Mouse (Mus musculus): ENCODE measurements around the gene Bend6. TPM values are rescaled to one million over a fixed set of nuclear protein-coding genes. Genes with fewer than 3 reads are reported as not detected.

Gene Bend6
- total and polyA plus RNA-seq, 2 experiments from 2014 or later: 96.7 to 124 TPM

- peaks cover 8% of the 10 kb centered on the region; the same call in 1 of the 2 replicates for H3K4me1 ChIP-seq (ENCODE audit: insufficient read depth)
- H3K27ac ChIP-seq (ENCODE audit: low read depth, low read length): peak overlapping the region; percentile 60
- H3K36me3 ChIP-seq (ENCODE audit: insufficient read depth): no peaks in the 10 kb centered on the region
- peak; percentile 56 for DNase-seq
- 43% methylated on average over 14 of the region's 14 CpGs for WGBS
- ATAC-seq: peak; percentile 72
- no peak for TF ChIP-seq CTCF (IDR thresholded peaks at IDR 0.05; ENCODE audit: low read depth)
- H3K9ac ChIP-seq: no peak overlapping the region
- no peak overlapping the region for H3K4me2 ChIP-seq (ENCODE audit: low read depth)
- no peak overlapping the region for H3K4me3 ChIP-seq (ENCODE audit: low read depth, low read length)
- H3K27me3 ChIP-seq (ENCODE audit: insufficient read depth, low read length): no peaks in the 10 kb centered on the region
- H3K9me3 ChIP-seq (ENCODE audit: low read length): no peaks in the 10 kb centered on the region
Measured at GRCm38 (mm10) chr1:33932845-33933499, 25.4 kb upstream of the Bend6 start.

- H3K27me3 ChIP-seq (ENCODE audit: insufficient read depth, low read length): no peaks in the 10 kb centered on the region
- whole genome bisulfite sequencing: 84% methylated on average over 3 of the region's 3 CpGs
- H3K4me1 ChIP-seq (ENCODE audit: insufficient read depth): peaks cover 8% of the 10 kb centered on the region; the same call in 1 of the 2 replicates
- no peak for TF ChIP-seq CTCF (IDR thresholded peaks at IDR 0.05; ENCODE audit: low read depth)
- no peak for DNase-seq
- H3K9me3 ChIP-seq (ENCODE audit: low read length): no peaks in the 10 kb centered on the region
- no peak overlapping the region for H3K9ac ChIP-seq
- no peak for ATAC-seq
- H3K4me2 ChIP-seq (ENCODE audit: low read depth): no peak overlapping the region
- H3K4me3 ChIP-seq (ENCODE audit: low read depth, low read length): no peak overlapping the region
- no peaks in the 10 kb centered on the region for H3K36me3 ChIP-seq (ENCODE audit: insufficient read depth)
- H3K27ac ChIP-seq (ENCODE audit: low read depth, low read length): no peak overlapping the region
Measured at GRCm38 (mm10) chr1:33932196-33932595, 24.6 kb upstream of the Bend6 start.

- DNase-seq (no peak), ATAC-seq (no peak)
- Histone ChIP-seq H3K36me3 (ENCODE audit: insufficient read depth) (no peaks in the 10 kb centered on the region), H3K4me1 (ENCODE audit: insufficient read depth) (peaks cover 8% of the 10 kb centered on the region; the same call in 1 of the 2 replicates), H3K27ac (ENCODE audit: low read depth, low read length) (no peak overlapping the region), H3K27me3 (ENCODE audit: insufficient read depth, low read length) (no peaks in the 10 kb centered on the region), H3K4me3 (ENCODE audit: low read depth, low read length) (no peak overlapping the region), H3K9ac (no peak overlapping the region), H3K9me3 (ENCODE audit: low read length) (no peaks in the 10 kb centered on the region), H3K4me2 (ENCODE audit: low read depth) (no peak overlapping the region)
- WGBS: 55% methylated on average over 8 of the region's 8 CpGs
- no peak for TF ChIP-seq CTCF (IDR thresholded peaks at IDR 0.05; ENCODE audit: low read depth)
Measured at GRCm38 (mm10) chr1:33931791-33932190, 24.2 kb upstream of the Bend6 start.

GRCm38 (mm10) chr1:33927466-33927865 lies 19.9 kb upstream of the Bend6 start:
- no peak overlapping the region for H3K9ac ChIP-seq
- no peaks in the 10 kb centered on the region for H3K9me3 ChIP-seq (ENCODE audit: low read length)
- WGBS: 87% methylated on average over 7 of the region's 7 CpGs
- DNase-seq (no peak), ATAC-seq (no peak)
- no peak overlapping the region for H3K4me2 ChIP-seq (ENCODE audit: low read depth)
- H3K27ac ChIP-seq (ENCODE audit: low read depth, low read length): no peak overlapping the region
- H3K4me3 ChIP-seq (ENCODE audit: low read depth, low read length): no peak overlapping the region
- H3K4me1 ChIP-seq (ENCODE audit: insufficient read depth): 0 out of 2 replicates have a peak, but pooled peaks cover 2% of the 10 kb centered on the region
- no peaks in the 10 kb centered on the region for H3K27me3 ChIP-seq (ENCODE audit: insufficient read depth, low read length)
- H3K36me3 ChIP-seq (ENCODE audit: insufficient read depth): no peaks in the 10 kb centered on the region
- TF ChIP-seq CTCF (IDR thresholded peaks at IDR 0.05; ENCODE audit: low read depth): no peak

GRCm38 (mm10) chr1:33925283-33925682 lies 17.7 kb upstream of the Bend6 start:
- DNase-seq (no peak), ATAC-seq (no peak)
- H3K9me3 ChIP-seq (ENCODE audit: low read length): no peaks in the 10 kb centered on the region
- no peaks in the 10 kb centered on the region for H3K27me3 ChIP-seq (ENCODE audit: insufficient read depth, low read length)
- TF ChIP-seq CTCF (IDR thresholded peaks at IDR 0.05; ENCODE audit: low read depth): no peak
- no peak overlapping the region for H3K9ac ChIP-seq
- H3K4me3 ChIP-seq (ENCODE audit: low read depth, low read length): no peak overlapping the region
- no peak overlapping the region for H3K4me2 ChIP-seq (ENCODE audit: low read depth)
- H3K27ac ChIP-seq (ENCODE audit: low read depth, low read length): no peak overlapping the region
- H3K36me3 ChIP-seq (ENCODE audit: insufficient read depth): no peaks in the 10 kb centered on the region
- 91% methylated on average over 3 of the region's 3 CpGs for WGBS
- no peaks in the 10 kb centered on the region for H3K4me1 ChIP-seq (ENCODE audit: insufficient read depth)

GRCm38 (mm10) chr1:33922975-33923374 lies 15.4 kb upstream of the Bend6 start:
- Histone ChIP-seq H3K4me1 (ENCODE audit: insufficient read depth) (no peaks in the 10 kb centered on the region), H3K4me3 (ENCODE audit: low read depth, low read length) (no peak overlapping the region), H3K27me3 (ENCODE audit: insufficient read depth, low read length) (no peaks in the 10 kb centered on the region), H3K4me2 (ENCODE audit: low read depth) (no peak overlapping the region), H3K36me3 (ENCODE audit: insufficient read depth) (peaks cover 2% of the 10 kb centered on the region; the same call in 1 of the 2 replicates), H3K9me3 (ENCODE audit: low read length) (no peaks in the 10 kb centered on the region), H3K27ac (ENCODE audit: low read depth, low read length) (no peak overlapping the region), H3K9ac (no peak overlapping the region)
- DNase-seq (no peak), ATAC-seq (no peak)
- no peak for TF ChIP-seq CTCF (IDR thresholded peaks at IDR 0.05; ENCODE audit: low read depth)
- WGBS: 82% methylated on average over 7 of the region's 7 CpGs

GRCm38 (mm10) chr1:33916554-33916953 lies 8.9 kb upstream of the Bend6 start:
- no peak overlapping the region for H3K4me3 ChIP-seq (ENCODE audit: low read depth, low read length)
- no peaks in the 10 kb centered on the region for H3K27me3 ChIP-seq (ENCODE audit: insufficient read depth, low read length)
- no peak for TF ChIP-seq CTCF (IDR thresholded peaks at IDR 0.05; ENCODE audit: low read depth)
- no peak for DNase-seq
- no peak overlapping the region for H3K4me2 ChIP-seq (ENCODE audit: low read depth)
- no peak for ATAC-seq
- H3K9ac ChIP-seq: no peak overlapping the region
- peaks cover 6% of the 10 kb centered on the region; the same call in 1 of the 2 replicates for H3K36me3 ChIP-seq (ENCODE audit: insufficient read depth)
- no peak overlapping the region for H3K27ac ChIP-seq (ENCODE audit: low read depth, low read length)
- 88% methylated on average over 5 of the region's 5 CpGs for WGBS
- no peaks in the 10 kb centered on the region for H3K9me3 ChIP-seq (ENCODE audit: low read length)
- no peaks in the 10 kb centered on the region for H3K4me1 ChIP-seq (ENCODE audit: insufficient read depth)

Data from forebrain, postnatal 0 days (tissue).